Mouse (Mus musculus) liver (tissue): ENCODE results near the gene Pacsin2.
"Not testable (repeated sequence)": the region's sequence is repeated elsewhere in the genome, so short reads cannot be mapped to it uniquely, and the experiment has no call there.

Experiments used
- DNase-seq: peaks from one replicate; pipeline ENCODE4 v3.0.0-alpha.2; 2020; ENCODE audit warnings: mixed read lengths

Gene Pacsin2

DNA sequence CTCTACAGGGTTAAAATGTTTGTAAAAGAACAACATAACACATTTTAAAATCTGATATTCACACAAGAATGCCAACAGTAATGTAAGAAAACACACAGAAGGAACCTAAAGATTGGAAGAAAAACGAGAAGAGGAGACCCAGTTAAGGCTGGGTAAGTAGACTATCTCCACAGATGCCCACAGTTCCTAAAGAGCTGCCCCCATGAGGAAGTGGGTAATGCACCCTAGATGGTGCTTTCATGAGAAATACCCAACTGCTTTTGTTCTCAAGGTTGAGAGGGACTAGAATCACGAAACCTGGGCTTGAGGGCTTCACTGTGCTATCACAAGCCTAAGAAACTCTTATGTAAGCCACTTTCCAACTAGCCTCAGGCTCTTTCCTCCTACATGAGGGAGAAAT lies 44.8 kb downstream of the Pacsin2 start:
- DNase-seq, result no peak

DNA sequence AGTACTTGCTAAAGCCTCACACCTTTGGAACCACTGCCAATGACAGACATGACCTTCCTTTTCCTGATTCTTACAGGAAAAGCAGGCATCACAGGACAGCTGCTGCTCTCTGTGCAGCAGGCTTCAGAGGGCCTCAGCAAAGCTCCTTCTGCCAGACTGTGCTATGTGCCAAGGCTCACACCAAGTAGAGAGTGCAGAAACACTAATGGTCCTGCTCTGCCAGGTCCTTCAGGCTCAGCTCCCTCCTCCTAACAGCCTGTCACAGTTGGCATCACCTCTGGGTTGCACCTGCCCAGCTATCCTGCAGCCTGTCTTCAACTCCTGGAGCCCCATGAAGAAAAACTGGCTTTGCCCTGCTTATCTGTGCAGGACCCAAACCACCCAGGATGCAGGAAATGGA lies 45.7 kb downstream of the Pacsin2 start:
- no peak for DNase-seq

DNA sequence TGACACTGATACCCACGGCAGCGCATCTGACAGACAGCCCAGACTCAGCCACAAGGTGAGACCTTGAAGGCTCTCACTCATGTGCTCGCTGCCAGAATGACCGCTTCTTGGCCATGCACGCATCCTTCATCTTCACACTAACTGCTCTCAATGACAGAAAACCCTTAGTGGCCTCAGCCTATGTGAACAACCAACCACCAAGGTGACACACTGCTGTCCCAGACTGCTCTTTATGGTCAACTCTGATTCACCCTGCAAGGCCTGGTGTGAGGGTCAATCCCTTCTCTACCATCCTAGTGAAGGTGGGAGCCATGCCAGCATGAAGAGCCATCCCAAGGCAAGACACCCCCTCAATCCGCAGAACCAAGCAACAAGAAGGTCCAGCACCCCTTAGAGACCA lies 46.5 kb downstream of the Pacsin2 start:
- DNase-seq, result no peak

DNA sequence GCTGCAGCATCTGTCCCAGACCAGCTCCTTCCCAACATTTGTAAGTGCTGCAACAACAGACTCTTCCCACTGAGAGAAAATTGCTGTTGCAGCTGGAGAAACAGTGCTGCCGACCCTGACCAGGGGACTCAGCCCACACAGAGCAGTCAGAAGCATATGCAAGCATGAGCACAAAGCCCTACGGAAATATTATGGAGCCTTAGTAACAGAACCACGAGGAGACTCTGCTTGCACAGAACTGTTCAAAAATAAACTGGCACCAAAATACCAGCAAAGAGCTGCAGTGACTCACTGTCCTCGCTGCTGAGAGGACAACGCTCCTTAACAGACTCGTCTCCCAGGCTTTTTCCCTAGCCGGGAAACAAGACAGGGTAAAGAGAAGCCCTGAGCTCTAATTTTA lies 47.0 kb downstream of the Pacsin2 start:
- no peak for DNase-seq

DNA sequence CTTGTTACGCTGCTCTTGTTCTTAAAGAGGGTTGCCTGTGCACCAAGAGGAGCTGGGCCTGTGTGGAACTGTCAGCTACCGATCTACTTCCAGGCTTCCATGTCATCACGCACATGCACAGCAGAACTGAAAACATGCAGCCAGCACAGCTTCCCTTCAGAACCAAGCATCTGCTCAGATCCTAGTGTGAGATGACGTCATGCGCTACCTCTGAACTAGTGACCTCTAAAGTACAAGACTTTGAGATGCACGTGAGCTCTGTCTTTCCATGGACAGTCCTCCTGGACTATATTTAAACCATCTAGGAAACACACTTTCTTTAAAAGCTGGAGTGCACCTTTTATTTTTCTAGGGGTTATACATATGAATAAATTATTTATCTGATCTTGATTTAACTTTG lies 49.0 kb downstream of the Pacsin2 start:
- DNase-seq, result no peak

DNA sequence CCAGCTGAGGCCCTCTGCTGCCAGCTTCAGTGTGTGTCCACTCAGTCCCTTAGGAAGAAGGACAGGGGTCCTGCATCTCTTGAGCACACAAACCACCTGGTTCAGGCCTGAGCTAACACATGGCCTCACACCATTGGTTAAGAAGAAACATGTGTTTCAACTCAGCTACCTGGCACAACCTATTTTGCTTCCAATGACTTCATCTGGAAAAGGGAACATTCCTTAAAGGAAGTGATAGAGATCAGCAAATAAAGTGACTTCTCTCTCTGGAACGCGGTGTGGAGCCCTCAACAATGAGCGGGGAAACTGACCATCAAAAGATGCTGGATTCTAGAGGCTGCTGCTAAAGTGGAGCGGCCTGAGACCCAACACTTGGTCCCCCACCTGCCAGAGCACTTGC lies 52.8 kb downstream of the Pacsin2 start:
- DNase-seq, result no peak

DNA sequence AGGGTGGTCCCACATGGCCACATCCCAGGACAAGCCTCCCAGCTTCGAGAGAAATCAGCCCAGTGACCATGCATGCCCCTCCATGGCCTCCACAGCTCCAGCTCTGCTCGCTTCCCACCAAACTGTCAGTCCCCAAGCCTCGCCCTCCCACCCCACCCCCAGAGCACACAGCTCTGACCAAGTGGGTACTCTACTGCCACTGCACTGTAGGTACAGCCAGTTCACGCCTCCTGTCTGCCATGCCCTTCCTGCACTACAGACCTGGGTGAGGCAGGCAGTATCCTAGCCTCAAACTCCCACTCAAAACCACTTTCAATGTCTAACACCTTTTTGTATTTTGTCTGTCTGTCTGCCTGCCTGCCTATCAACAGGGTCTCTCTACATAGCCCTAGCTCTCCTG lies 53.7 kb downstream of the Pacsin2 start:
- DNase-seq, result no peak

DNA sequence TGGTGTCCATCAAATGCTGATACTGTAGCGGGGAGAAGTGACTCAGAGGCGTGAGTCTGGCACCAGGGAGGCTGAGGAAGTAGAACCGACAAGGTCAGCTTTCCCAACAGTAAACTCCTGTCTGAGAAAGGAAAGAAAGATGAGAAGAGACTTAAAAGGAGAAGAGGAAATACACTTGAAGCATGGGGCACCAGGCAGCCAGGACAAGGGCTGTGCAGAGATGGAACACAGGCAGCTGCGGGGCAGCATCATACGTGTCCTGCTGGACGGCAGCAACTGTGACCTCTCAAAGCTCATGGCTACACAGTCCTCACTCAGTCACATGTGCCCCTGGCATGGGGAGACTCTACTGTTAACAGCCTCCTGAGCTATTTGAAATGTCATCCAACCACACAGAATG lies 54.1 kb downstream of the Pacsin2 start:
- DNase-seq, result no peak

DNA sequence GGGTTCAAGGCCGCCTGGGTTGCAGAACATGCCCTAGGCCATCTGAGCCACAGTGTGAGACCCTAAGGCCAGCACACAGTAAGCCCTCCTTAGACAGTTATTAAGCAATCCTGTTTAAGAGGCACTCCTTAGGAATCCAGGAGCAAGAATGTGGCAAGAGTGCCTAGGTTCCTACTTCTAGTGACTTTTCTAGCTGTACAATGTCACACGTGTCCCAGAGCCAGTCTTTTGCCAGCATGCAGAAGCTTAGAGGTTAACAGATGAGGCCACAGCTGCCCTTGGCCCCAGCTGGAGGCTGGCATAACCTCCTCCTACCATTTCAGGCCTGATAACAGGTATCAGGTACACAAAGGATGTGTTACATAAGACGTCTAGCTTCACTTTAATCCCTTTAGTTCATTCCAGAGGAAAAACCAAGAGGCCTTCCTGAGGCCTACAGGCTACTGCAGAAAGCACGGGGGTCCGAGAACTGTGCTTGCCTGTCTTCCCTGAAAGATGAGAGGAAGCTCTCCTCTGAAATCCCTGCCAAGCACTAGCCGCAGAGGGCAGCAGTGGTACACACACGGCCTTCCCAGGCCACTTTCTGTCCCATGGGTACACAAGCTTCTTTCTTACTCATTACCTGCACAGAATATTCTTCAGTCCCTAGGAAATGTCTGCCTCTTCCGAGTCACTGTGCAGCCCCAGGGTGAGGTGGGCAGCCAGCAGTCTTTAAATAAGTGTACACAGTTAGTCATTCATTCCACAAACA lies 55.5 kb downstream of the Pacsin2 start:
- DNase-seq, result no peak

DNA sequence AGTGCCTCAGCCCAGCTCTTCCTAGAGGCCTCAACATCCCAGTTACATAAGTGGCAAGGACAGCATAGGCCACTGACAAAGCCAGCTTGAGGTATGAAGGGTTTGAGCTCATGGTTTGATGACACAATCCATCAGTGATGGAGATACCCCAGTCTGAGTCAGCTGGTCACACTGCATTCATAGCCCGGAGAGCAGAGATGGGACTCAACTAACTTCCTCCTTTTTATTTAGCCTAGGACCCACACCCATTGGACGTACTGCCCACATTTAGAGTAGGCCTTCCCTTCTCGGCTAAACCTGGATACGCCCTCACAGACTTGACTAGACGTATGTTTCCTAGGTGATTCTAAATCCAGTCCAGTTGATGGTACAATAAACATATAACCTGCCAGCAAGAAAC lies 56.2 kb downstream of the Pacsin2 start:
- no peak for DNase-seq

DNA sequence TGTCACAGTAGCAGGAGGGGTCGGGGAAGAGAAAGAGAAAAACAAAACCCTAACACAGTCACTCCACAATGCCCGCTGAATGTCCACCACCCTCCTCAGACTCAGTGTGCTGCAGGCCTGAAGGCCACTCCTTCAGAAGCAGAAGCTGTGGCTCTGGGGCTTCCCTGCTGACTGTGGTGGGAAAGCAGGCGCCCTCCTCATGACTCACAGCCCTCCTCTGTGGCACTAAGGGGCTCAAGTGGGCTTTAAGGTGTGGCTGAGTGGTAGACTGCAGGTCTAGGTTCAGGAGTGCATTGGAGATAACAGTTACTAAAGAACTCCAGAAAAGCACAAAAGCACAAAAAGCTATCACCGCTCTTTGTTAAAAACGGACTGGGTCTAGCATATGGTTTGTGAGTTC lies 56.9 kb downstream of the Pacsin2 start:
- no peak for DNase-seq

DNA sequence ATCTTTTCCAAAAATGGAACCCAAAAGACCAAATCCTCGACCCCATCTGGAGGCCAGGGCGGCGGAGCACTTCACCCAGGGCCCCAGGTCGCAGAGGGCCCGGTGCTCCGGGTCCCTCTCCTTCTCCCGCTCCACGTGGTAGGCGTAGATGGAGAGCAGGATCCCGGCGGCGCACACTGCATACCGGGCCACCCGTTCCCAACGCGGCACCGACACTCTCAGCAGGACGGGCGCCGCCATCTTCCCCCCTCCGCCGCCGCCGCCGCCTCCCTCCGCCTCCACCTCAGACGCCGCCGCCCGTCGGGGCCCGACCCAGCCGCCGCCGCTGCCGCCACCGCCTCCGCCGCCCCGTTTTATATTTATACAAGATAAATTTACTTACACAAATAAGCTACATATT lies 58.5 kb downstream of the Pacsin2 start:
- DNase-seq, result not testable (repeated sequence)

DNA sequence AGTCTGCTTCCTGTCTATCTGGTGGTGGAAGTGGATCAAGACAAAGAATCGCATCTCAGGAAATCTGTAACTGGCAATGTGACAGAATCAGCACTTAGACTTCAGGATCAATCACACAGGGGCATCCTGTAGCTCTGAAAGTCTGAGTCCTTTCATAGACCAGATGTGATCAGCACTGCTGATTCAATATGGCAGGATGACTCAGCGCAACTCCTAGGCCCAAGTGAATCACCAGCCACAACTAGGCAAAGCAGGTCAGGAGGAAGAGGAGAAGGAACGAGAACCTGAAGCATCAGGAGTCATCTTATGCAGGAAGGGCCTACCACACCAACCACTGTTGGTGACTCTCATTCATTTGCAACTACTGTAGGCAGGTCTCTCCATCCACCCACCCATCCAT lies 60.4 kb downstream of the Pacsin2 start:
- DNase-seq, result peak; percentile 67

DNA sequence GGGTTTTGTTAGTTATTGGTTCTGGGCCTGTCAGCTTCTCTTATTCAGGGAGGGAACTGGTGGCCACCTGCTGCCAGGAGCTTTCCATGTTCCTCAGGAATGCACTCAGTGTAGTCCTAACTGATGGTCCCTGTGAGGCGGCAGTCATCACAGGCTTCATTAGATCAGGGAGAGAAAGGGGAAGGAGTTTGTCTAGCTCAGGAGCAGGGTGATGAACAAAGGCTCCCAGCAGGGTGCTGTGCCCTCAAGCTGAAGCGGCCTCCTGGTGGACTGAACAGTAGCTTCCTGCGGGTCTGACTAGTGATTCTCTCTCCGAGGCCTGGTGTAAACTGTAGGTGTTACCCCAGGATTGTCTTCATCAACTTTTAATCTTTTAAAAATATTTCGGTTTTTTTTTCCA lies 61.4 kb downstream of the Pacsin2 start:
- no peak for DNase-seq

DNA sequence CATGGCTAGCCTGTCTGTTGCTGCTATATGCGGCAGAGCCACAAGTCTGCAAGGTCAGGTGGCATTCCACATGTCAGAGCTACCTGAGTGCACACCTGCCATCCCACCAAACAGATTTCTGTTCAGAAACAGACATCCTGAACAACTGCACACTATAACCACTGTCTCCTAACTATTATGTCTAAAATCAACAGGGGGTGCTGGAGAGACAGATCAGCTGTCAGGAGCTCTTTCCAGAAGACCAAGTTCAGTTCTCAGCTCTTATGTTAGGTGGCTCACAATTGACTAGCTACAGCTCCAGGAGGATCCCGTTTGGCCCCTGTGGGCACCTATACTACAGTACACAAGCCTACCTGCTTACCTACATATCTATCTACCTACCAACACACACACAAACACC lies 71.7 kb downstream of the Pacsin2 start:
- DNase-seq, result no peak

DNA sequence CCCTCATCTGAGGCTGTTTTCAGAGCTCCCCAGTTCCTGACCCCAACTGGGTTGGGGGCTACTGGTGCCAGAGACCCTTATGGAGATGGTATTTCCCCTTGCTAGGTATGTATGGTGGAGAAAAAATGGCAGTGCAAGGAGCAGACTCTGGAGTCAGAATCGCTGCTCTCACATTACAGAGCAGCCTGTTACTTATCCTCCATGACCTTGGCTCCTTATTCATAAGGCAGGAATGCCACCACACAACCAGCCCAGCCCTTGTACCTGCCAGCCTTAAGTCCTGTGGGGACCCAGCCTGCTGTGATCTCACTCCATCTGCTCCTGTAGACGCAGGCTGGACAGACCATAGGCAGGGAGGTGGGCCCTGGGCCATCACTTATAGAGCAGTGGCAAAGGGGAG lies 76.5 kb downstream of the Pacsin2 start:
- no peak for DNase-seq

DNA sequence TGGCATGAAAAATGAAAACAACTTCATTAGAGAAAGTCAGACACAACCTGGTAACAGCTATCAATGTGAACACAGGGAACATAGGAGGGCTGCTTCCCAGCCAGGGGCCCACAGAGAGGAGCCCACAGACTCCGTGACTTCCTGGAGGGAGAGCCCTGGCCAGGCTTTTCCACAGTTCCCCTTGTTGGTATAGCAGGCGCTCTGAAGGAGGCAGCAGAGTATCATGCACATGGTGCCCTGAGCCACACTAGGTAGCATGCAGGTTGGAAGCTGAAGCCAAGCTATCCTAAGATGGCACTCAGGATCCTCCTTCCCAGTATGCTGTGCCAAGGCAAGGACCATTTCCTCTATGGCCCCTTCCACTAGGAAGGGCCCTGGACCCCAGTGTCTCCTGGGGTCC lies 80.8 kb downstream of the Pacsin2 start:
- DNase-seq, result no peak

DNA sequence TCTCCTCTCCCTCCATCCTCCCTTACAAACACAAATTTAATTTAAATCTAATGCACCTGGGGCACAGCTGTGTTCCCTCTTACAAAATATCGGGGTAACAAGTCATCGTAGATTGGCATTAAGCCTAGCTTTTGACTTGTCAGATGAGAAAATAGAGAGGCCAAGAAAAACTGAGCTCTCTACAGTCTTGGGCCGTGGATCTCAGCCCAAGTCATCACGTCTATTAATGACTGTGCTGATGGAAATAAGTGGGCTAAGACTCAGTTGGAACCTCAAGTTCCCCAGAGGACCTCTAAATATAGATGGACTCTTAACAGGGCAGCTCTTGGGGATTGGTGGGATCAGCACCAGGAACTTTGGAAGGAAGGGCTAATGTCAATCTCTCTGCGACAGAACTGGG lies 81.3 kb downstream of the Pacsin2 start:
- DNase-seq, result no peak

DNA sequence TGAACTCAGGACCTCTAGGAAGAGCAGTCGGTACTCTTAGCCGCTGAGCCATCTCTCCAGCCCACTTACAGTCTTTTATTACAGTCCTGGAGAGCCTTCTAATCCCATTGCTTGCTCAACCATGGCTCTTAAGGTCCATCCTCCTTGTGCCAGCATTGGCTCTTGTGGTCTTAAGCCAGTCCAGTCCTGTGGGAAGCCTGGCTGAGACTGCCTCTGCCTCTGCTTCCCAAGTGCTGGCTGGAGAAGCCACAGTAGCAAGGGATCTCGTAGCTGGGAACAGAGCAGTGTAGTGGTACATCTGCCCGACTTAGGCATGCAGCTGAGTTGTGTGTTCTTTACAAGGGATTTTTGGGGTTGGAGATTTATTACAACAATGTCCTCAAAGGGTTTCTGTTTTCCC lies 81.9 kb downstream of the Pacsin2 start:
- DNase-seq, result no peak

DNA sequence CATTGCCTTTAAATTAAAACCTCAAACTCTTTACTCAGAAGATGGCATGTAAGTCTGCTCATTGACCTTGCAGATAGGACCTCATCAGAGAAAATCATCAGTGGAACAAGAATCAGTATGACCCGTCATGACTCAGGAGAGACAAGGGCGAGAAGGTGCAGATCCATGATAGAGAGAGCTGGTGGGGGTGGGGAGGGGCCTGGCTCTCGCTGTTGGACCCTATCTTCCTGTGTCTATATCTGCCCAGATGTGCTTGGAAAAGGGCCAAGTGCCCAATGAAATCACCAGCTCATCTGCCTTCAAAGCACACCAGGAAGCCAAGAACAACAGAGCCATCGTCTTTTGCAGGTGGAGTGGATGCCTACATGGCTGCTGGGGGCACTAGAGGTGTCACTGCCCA lies 87.3 kb downstream of the Pacsin2 start:
- DNase-seq, result peak; percentile 83

DNA sequence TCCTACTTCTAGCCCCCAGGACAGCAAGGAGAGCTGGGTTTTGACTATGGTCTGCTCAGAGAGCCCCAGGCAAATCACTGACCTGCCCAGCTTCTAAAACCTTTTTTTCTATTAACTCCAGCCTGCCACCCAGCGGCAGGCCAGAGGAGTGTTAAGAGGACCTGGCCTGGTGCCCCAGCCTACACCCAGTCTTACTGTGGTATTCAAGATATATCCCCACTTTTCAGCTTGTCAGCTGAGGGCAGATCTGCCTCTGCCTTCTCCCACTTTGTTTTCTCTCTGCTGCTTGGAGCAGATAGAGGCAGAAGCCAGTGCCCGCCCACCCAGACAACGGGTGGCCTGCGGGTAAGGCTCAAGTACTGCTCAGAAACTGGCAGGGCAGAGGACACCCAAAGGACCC lies 89.3 kb downstream of the Pacsin2 start:
- peak; percentile 87 for DNase-seq

DNA sequence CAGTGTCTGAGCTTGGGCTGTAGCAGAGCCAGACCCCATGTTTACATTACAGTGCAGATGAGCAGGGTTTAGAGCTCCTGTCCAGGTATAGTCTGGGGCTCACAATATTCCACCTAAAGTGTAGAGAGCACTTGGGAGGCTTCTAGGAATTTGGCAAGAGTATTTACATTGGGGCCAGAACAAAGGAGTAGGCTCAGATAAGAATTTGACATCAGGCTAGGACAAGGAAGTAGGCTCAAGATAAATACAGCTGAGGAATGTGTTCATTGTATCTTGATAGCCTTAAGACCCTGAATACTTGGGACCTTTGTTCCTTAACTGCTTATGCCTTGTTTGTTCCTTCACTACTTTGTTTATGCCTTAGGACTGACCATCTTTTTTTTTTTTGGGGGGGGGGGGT lies 90.3 kb downstream of the Pacsin2 start:
- DNase-seq, result no peak

DNA sequence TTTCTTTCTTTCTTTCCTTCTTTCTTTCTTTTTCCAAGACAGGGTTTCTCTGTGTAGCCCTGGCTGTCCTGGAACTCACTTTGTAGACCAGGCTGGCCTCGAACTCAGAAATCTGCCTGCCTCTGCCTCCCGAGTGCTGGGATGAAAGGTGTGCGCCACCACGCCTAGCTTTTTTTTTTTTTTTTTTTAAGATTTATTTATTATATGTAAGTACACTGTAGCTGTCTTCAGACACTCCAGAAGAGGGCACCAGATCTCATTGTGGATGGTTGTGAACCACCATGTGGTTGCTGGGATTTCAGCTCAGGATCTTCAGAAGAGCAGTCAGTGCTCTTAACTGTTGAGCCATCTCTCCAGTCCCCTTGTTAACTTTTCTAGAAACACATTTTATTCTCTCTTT lies 95.7 kb downstream of the Pacsin2 start:
- DNase-seq, result not testable (repeated sequence)

DNA sequence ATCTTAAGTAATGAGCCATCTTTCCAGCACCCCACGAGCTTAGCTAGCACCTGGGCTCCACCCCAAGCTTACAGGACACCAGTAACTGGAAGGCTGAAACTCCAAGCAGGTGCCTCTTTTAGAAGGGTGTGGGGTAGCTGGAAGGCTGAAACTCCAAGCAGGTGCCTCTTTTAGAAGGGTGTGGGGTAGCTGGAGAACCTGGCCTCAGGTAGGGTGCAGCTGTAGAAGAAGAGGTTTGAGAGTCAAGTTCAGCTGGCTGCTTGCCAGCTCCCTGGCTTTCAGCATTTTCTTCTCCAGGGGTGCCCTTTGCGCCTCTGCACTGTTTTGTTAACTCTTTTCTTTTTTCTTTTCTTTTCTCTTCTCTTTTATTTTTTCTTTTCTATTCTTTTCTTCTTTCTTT lies 96.1 kb downstream of the Pacsin2 start:
- no peak for DNase-seq

DNA sequence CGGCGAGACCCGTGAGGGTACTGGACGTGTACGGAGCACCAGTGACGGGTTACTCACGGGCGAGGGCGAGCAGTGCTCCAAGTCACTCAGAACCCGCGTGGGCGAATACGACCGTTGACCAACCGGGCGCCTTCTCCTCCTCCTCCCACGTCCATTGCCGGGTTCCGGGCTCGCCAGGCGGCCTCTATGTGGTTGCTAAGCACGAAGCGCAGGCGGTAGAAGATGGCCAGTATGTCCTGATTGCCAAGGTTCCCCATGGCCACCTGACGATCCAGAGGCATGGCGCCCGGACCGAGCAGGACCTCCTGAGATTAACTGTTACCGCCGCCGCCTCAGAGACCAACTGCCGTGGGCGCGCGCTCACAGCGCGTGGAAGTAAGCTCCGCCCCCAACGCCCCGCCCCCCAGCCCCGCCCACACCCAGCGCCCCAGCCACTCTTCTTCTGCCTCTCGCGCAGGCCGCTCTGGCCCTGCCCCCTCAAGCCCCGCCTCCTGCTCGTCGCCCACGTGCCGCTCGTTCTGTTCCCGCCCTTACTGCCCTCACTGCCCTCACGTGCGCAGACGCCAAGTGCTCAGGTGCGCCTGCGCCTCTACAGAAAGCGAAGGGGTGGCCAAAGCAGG lies 97.4 kb downstream of the Pacsin2 start:
- peak; percentile 93 for DNase-seq
